Mouse (Mus musculus): ENCODE data around the gene Vmn1r179. TPM values are rescaled to one million over a fixed set of nuclear protein-coding genes. Genes with fewer than 3 reads are reported as not detected.

Gene Vmn1r179
- polyA plus RNA-seq (2017; shearing (Covaris generic)): 0.11 TPM

GRCm38 (mm10) chr7:23926678-23927077 lies at the start of gene Vmn1r179:
Gene Vmn1r179, plus strand, starts transcription at chr7:23926978.

DNA sequence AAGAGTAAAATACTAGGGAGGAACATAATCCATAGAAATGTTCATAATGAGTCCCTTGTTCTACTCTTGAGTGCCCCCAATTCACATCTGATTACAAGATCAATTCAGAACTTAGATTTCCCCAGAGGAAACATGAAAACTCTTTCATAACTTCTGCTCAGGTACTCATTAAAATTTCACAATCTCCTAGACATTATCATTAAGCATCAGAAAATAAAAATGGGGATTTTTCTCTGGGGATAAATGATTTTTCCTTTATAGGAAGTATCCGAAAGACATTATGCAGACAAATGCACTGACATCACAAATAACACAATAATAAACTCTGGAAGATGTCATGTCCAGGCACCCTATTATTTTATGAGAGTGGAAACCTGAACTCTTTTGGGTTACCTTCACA lies 35.1 kb upstream of the Vmn1r179 start, which contains the start of gene Vmn1r178:
Gene Vmn1r178, plus strand, starts transcription at position 301 of the 400 bp plus-strand sequence.

GRCm38 (mm10) chr7:23950332-23950731 lies 23.6 kb downstream of the Vmn1r179 start, which contains the start of gene Vmn1r180:
Gene Vmn1r180, plus strand, starts transcription at chr7:23950632.

DNA sequence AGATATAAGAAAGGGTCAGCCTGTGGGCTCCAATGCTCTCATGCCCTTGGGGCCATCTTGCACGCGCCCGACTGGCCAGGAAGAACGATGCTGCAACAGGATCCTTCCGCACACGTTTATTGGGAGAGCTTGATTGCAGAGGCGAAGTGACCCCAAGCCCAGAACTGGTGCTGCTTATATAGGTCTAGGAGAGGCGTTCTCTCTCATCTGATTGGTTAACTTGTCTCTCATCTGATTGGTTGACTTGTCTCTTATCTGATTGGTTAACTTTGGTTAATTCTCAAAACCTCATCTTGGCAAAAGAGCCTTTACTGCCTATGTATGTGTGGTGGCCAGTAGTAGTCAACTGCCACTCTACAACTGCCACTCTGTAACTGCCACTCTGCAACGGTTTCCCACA lies 47.5 kb downstream of the Vmn1r179 start, which contains the start of gene Vmn1r181:
Gene Vmn1r181, plus strand, starts transcription at position 301 of the 400 bp plus-strand sequence.

Other genes starting within 250 kb of the Vmn1r179 start
- gene Vmn1r173, start 226.3 kb upstream of the Vmn1r179 start, polyA plus RNA-seq (2017; shearing (Covaris generic)): not detected
- 0.05 TPM for gene Vmn1r174, start 174.7 kb upstream of the Vmn1r179 start, polyA plus RNA-seq (2017; shearing (Covaris generic))
- gene Vmn1r175, start 116.3 kb upstream of the Vmn1r179 start, polyA plus RNA-seq (2017; shearing (Covaris generic)): not detected
- gene Vmn1r176, start 89.6 kb upstream of the Vmn1r179 start, polyA plus RNA-seq (2017; shearing (Covaris generic)): not detected
- not detected for gene Vmn1r177, start 60.5 kb upstream of the Vmn1r179 start, polyA plus RNA-seq (2017; shearing (Covaris generic))
- gene Vmn1r178, start 35.0 kb upstream of the Vmn1r179 start, polyA plus RNA-seq (2017; shearing (Covaris generic)): 0.17 TPM
- not detected for gene Vmn1r180, start 23.7 kb downstream of the Vmn1r179 start, polyA plus RNA-seq (2017; shearing (Covaris generic))
- not detected for gene Vmn1r181, start 47.6 kb downstream of the Vmn1r179 start, polyA plus RNA-seq (2017; shearing (Covaris generic))
- gene V1rd19, start 74.7 kb downstream of the Vmn1r179 start, polyA plus RNA-seq (2017; shearing (Covaris generic)): 0.20 TPM
- 0.07 TPM for gene Vmn1r183, start 126.3 kb downstream of the Vmn1r179 start, polyA plus RNA-seq (2017; shearing (Covaris generic))
- gene Zfp180, start 154.9 kb downstream of the Vmn1r179 start, polyA plus RNA-seq (2017; shearing (Covaris generic)): 42.6 TPM
- 1.3 TPM for gene Zfp112, start 185.3 kb downstream of the Vmn1r179 start, polyA plus RNA-seq (2017; shearing (Covaris generic))
- 7.0 TPM for gene Zfp235, start 207.2 kb downstream of the Vmn1r179 start, polyA plus RNA-seq (2017; shearing (Covaris generic))
- 0.21 TPM for gene Zfp114, start 248.1 kb downstream of the Vmn1r179 start, polyA plus RNA-seq (2017; shearing (Covaris generic))